Mouse (Mus musculus): ENCODE data around the gene 9930022D16Rik. TPM values are rescaled to one million over a fixed set of nuclear protein-coding genes. Genes with fewer than 3 reads are reported as not detected.

9930022D16Rik gene
- polyA plus RNA-seq, 1 experiment from 2014 or later = not detected

- H3K4me3 ChIP-seq = no peak overlapping the region
- H3K4me1 ChIP-seq = peaks cover 10% of the 10 kb centered on the region
- H3K27me3 ChIP-seq (ENCODE audit: poor library complexity, severe bottlenecking) = no peaks in the 10 kb centered on the region
- no peaks in the 10 kb centered on the region for H3K9me3 ChIP-seq
- H3K27ac ChIP-seq = no peak overlapping the region
- no peak for DNase-seq (ENCODE audit: extremely low spot score, low spot score)
- WGBS = 91% methylated on average over 7 of the region's 7 CpGs
- peaks cover 34% of the 10 kb centered on the region for H3K36me3 ChIP-seq (replicated peaks)
Measured at GRCm38 (mm10) chr11:109391200-109391599, 22.5 kb upstream of the 9930022D16Rik start.

DNA sequence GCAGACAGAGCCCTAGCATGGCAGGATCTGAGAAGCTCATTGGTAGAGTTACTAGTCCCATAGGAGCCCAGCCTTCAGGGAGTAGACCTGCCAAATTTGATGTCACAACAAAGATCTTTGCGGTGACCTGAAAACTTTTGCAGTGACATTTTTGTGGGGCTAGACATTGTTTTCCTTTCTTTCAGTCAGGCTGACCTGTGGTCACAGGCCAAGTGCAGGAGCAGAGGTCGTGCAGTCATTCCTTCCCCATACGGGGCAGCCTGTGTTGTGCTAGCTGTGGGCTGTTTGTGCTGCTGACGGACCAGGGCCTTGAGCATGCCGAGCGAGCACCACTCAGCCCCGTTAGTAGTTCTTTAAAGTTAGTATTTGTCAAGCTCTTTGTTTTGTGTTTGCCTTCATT lies 22.0 kb upstream of the 9930022D16Rik start:
- WGBS = 65% methylated on average over 7 of the region's 7 CpGs
- peaks cover 40% of the 10 kb centered on the region for H3K36me3 ChIP-seq (replicated peaks)
- no peaks in the 10 kb centered on the region for H3K27me3 ChIP-seq (ENCODE audit: poor library complexity, severe bottlenecking)
- peaks cover 10% of the 10 kb centered on the region for H3K4me1 ChIP-seq
- H3K4me3 ChIP-seq = no peak overlapping the region
- no peaks in the 10 kb centered on the region for H3K9me3 ChIP-seq
- H3K27ac ChIP-seq = no peak overlapping the region
- DNase-seq (ENCODE audit: extremely low spot score, low spot score) = no peak

DNA sequence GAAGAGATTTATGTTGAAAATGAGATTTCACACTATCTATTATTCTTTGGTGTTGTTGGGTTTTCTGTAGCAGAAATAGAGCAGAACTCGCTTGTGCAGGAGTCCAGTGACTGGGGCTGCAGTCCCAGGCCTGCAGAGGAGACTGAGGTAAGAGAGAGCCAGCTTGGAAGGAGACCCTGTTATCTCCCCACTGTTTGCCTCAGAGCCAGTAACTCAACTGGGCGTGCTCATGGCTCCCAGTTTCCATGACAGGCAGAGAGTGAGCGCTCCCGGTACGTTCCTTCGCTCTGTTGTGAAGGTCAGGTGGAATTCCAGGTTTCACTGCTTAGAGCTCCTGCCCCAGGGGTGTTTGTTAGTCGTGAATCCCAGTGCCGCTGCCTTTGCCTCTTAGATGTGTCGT lies 21.1 kb upstream of the 9930022D16Rik start:
- no peak for DNase-seq (ENCODE audit: extremely low spot score, low spot score)
- WGBS = 89% methylated on average over 9 of the region's 9 CpGs
- H3K36me3 ChIP-seq (replicated peaks) = peaks cover 48% of the 10 kb centered on the region
- no peaks in the 10 kb centered on the region for H3K27me3 ChIP-seq (ENCODE audit: poor library complexity, severe bottlenecking)
- no peaks in the 10 kb centered on the region for H3K9me3 ChIP-seq
- H3K4me1 ChIP-seq = peaks cover 10% of the 10 kb centered on the region
- H3K4me3 ChIP-seq = no peak overlapping the region
- no peak overlapping the region for H3K27ac ChIP-seq

- Histone ChIP-seq H3K9me3 (no peaks in the 10 kb centered on the region), H3K4me3 (no peak overlapping the region), H3K36me3 (replicated peaks) (peaks cover 65% of the 10 kb centered on the region), H3K4me1 (peaks cover 10% of the 10 kb centered on the region), H3K27me3 (ENCODE audit: poor library complexity, severe bottlenecking) (no peaks in the 10 kb centered on the region), H3K27ac (no peak overlapping the region)
- WGBS = 94% methylated on average over 9 of the region's 9 CpGs
- DNase-seq (ENCODE audit: extremely low spot score, low spot score) = no peak
Measured at GRCm38 (mm10) chr11:109394758-109395157, 19.0 kb upstream of the 9930022D16Rik start.

DNA sequence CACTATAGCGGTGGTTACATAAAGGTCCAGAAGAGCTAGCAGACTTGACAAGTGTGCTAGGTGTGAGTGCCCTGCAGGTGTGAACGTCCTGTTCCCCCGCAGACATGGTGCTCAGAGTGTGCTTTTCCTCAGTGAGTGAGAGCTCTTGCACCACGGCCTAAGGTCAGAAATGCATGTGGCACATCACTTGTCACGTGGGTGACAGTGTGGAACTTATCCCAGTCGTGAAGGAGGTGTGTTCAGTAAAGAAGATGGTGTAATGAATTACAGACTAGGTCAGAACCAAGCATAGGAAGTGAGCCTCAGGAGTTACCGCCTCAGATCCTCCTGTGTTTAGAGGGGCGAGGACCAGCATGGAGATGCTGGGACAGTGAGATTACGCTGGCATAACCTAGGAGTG lies 18.4 kb upstream of the 9930022D16Rik start:
- H3K36me3 ChIP-seq (replicated peaks) = peaks cover 69% of the 10 kb centered on the region
- 91% methylated on average over 9 of the region's 9 CpGs for WGBS

DNA sequence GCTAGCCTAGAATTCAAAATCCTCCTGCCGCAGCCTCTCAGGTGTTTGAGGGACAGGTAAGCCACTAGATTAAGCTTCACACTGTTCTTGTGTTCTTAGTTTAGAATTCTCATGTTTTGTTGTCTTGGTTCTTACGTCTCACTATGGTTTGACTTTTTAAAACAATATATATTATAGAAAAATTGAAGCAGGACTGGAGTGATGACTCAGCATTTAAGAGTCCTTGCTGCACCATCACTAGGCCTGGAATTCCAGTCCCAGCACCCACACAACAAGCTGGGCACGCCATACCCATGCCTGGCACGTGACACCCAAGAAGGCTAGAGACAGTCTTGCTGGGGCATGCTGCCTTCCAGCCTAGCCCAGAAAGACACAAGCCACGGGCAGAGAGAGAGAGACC lies 7.3 kb upstream of the 9930022D16Rik start:
- Histone ChIP-seq H3K4me1 (no peaks in the 10 kb centered on the region), H3K9me3 (no peaks in the 10 kb centered on the region), H3K36me3 (replicated peaks) (no peaks in the 10 kb centered on the region; the same call in 1 of the 2 replicates), H3K27me3 (ENCODE audit: poor library complexity, severe bottlenecking) (no peaks in the 10 kb centered on the region), H3K4me3 (no peak overlapping the region), H3K27ac (no peak overlapping the region)
- 92% methylated on average over 5 of the region's 5 CpGs for WGBS
- no peak for DNase-seq (ENCODE audit: extremely low spot score, low spot score)

More for the DNA sequence above, 18.4 kb upstream of the 9930022D16Rik start:
- no peaks in the 10 kb centered on the region for H3K27me3 ChIP-seq (ENCODE audit: poor library complexity, severe bottlenecking)
- H3K27ac ChIP-seq = no peak overlapping the region
- no peak for DNase-seq (ENCODE audit: extremely low spot score, low spot score)
- H3K9me3 ChIP-seq = no peaks in the 10 kb centered on the region
- H3K4me3 ChIP-seq = no peak overlapping the region
- H3K4me1 ChIP-seq = peaks cover 10% of the 10 kb centered on the region

DNA sequence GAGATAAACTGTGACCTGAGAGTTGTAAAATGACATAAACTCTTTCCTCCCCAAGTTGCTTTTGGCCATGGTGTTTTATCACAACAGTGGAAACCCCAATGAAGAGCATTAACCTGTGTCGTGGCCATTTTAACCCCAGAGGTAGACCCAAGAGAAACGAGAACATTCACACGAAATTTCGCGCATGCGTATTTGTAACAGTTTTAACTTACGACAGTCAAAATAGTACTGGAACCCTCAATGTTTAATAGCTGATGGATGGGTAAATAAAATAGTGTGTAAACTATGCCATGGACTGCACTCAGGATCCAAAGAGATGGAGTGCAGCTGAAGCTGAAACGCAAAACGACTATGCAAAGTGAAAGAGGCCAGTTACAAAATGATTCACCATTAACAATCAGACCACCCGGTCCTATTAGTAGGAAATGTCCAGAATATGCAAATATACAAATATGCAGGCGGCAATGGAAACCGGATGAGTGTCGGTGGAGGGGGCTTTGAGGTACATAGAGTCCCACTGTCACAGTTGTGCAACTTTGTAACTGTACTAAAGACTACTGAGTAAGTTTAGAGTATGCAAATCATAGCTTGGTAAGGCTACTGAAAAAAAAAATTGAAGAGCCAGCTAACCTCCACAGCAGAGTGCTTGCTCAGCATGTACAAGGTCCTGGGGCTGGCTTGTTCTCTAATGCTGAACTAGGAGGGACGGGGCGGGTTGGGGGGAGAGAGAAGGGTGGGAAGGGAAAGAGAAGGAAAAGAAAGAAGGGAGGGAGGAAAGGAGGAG lies 3.3 kb upstream of the 9930022D16Rik start:
- Histone ChIP-seq H3K9me3 (no peaks in the 10 kb centered on the region), H3K27me3 (ENCODE audit: poor library complexity, severe bottlenecking) (no peaks in the 10 kb centered on the region), H3K27ac (no peak overlapping the region), H3K4me1 (no peaks in the 10 kb centered on the region), H3K4me3 (no peak overlapping the region), H3K36me3 (replicated peaks) (no peaks in the 10 kb centered on the region)
- 93% methylated on average over 15 of the region's 15 CpGs for WGBS
- no peak for DNase-seq (ENCODE audit: extremely low spot score, low spot score)

- Histone ChIP-seq H3K27me3 (ENCODE audit: poor library complexity, severe bottlenecking) (0 out of 2 replicates have a peak, but pooled peaks cover 2% of the 10 kb centered on the region), H3K36me3 (replicated peaks) (no peaks in the 10 kb centered on the region), H3K27ac (no peak overlapping the region), H3K9me3 (no peaks in the 10 kb centered on the region), H3K4me3 (no peak overlapping the region), H3K4me1 (peaks cover 2% of the 10 kb centered on the region)
- no peak for DNase-seq (ENCODE audit: extremely low spot score, low spot score)
- WGBS = 89% methylated on average over 5 of the region's 5 CpGs
Measured at GRCm38 (mm10) chr11:109414802-109415201, 1.1 kb downstream of the 9930022D16Rik start.

GRCm38 (mm10) chr11:109416709-109417420 lies 3.1 kb downstream of the 9930022D16Rik start:
- H3K4me3 ChIP-seq = no peak overlapping the region
- no peaks in the 10 kb centered on the region for H3K9me3 ChIP-seq
- WGBS = 90% methylated on average over 8 of the region's 8 CpGs
- H3K27ac ChIP-seq = no peak overlapping the region
- 0 out of 2 replicates have a peak, but pooled peaks cover 6% of the 10 kb centered on the region for H3K27me3 ChIP-seq (ENCODE audit: poor library complexity, severe bottlenecking)
- no peaks in the 10 kb centered on the region for H3K36me3 ChIP-seq (replicated peaks)
- H3K4me1 ChIP-seq = peaks cover 7% of the 10 kb centered on the region
- DNase-seq (ENCODE audit: extremely low spot score, low spot score) = no peak

DNA sequence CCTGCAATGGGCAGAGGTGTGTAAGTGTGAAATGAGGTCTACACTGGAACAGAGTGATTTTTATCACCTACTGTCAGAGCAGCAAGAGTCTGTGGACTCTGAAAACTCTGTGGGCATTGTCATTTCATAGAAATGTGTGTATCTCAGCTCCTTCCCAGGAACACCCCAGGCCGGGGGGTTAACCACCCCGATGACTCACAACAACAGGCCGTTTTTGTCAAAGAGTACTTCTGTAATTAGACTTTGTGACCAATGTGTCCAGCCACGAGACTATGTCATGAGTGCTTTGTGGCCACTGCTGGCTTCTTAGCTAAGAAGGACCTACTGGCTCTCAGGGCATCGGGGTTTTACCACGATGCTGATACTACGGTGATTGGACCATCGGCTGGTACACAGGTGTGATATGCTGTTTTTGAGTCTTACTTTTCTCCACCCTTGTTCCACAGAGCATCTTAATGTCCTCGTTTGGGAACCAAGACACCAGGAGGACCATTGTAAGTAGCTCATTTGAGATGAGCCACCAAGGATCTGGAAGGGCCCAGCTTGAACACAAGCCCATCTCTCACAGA lies 3.8 kb downstream of the 9930022D16Rik start:
- Histone ChIP-seq H3K36me3 (replicated peaks) (no peaks in the 10 kb centered on the region), H3K4me1 (peaks cover 7% of the 10 kb centered on the region), H3K9me3 (peaks cover 3% of the 10 kb centered on the region; the same call in 1 of the 2 replicates), H3K4me3 (no peak overlapping the region), H3K27me3 (ENCODE audit: poor library complexity, severe bottlenecking) (0 out of 2 replicates have a peak, but pooled peaks cover 6% of the 10 kb centered on the region), H3K27ac (no peak overlapping the region)
- WGBS = 83% methylated on average over 9 of the region's 9 CpGs
- DNase-seq (ENCODE audit: extremely low spot score, low spot score) = no peak

- Histone ChIP-seq H3K9me3 (peaks cover 3% of the 10 kb centered on the region; the same call in 1 of the 2 replicates), H3K4me1 (peaks cover 7% of the 10 kb centered on the region), H3K4me3 (no peak overlapping the region), H3K36me3 (replicated peaks) (no peaks in the 10 kb centered on the region), H3K27me3 (ENCODE audit: poor library complexity, severe bottlenecking) (0 out of 2 replicates have a peak, but pooled peaks cover 6% of the 10 kb centered on the region), H3K27ac (no peak overlapping the region)
- DNase-seq (ENCODE audit: extremely low spot score, low spot score) = no peak
- 49% methylated on average over 4 of the region's 4 CpGs for WGBS
Measured at GRCm38 (mm10) chr11:109419461-109419860, 5.7 kb downstream of the 9930022D16Rik start.

DNA sequence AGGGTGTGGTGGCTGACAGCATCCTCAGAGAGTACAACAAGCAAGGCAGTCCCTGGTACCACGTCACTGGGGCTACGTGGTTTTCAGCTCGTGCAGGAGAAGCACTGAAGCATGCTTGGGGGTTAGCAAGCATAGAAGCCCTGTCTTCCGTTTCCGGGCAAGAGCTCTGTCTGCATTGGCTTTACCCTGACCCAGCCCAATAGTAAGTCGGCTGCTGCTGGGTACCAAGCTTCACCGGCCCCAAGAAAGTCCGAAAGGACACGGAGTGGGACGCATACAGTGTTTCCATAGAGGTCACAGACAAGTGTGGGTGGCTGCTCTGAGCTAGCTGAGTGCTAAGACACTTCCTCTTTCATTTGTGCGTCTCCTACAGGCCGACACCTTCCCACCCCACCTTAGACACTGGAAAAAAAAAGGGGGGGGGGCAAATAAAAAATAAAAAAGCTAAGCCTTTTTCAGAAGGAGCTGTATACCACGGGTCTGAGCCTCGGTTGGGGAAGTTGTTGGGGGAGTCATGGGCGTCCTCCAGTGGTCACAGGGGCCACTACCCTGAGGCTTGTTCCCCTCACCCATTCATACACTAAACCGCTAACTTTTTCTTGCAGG lies 6.3 kb downstream of the 9930022D16Rik start:
- H3K4me1 ChIP-seq = peaks cover 8% of the 10 kb centered on the region
- WGBS = 46% methylated on average over 16 of the region's 16 CpGs
- DNase-seq (ENCODE audit: extremely low spot score, low spot score) = no peak
- H3K4me3 ChIP-seq = no peak overlapping the region
- H3K9me3 ChIP-seq = peaks cover 3% of the 10 kb centered on the region; the same call in 1 of the 2 replicates
- 0 out of 2 replicates have a peak, but pooled peaks cover 6% of the 10 kb centered on the region for H3K27me3 ChIP-seq (ENCODE audit: poor library complexity, severe bottlenecking)
- no peaks in the 10 kb centered on the region for H3K36me3 ChIP-seq (replicated peaks)
- H3K27ac ChIP-seq = peak overlapping the region; percentile 15

All from forebrain, embryonic 10.5 days (tissue).